Mouse (Mus musculus) myocyte (in vitro differentiated cells): ENCODE data around the gene Rtbdn. TPM values are rescaled to one million over a fixed set of nuclear protein-coding genes. Genes with fewer than 3 reads are reported as not detected.
A peak's percentile ranks its signal among the peaks of the same experiment; 100 is the strongest.
"Not testable (repeated sequence)": the region's sequence is repeated elsewhere in the genome, so short reads cannot be mapped to it uniquely, and the experiment has no call there.

Experiments
- H3K27me3 ChIP-seq: one replicate; pipeline ENCODE4 v1.6.1; 2011; ENCODE audit not compliant: control insufficient read depth, insufficient read depth, insufficient read length
- H3K36me3 ChIP-seq: one replicate; pipeline ENCODE4 v1.6.1; 2011; ENCODE audit not compliant: control insufficient read depth, insufficient read depth
- H3K4me2 ChIP-seq: one replicate; pipeline ENCODE4 v1.6.1; 2011; ENCODE audit warnings: low read depth, control low read depth
- H3K4me3 ChIP-seq: one replicate; pipeline ENCODE4 v1.5.1; 2011; ENCODE audit warnings: mild to moderate bottlenecking, control low read depth, moderate library complexity
- H3K79me2 ChIP-seq: one replicate; pipeline ENCODE4 v1.6.1; 2011; ENCODE audit not compliant: control insufficient read depth, insufficient read depth
- H3ac ChIP-seq: one replicate; pipeline ENCODE4 v1.6.1; 2011; ENCODE audit not compliant: control insufficient read depth, insufficient read length
- CEBPB ChIP-seq: IDR thresholded peaks from 2 replicates; pipeline ENCODE4 v1.6.1; 2011; ENCODE audit warnings: mild to moderate bottlenecking, moderate library complexity; ENCODE audit not compliant: poor library complexity, insufficient read depth, severe bottlenecking
- E2F4 ChIP-seq: IDR thresholded peaks from one replicate; pipeline ENCODE4 v1.6.1; 2011; ENCODE audit warnings: mild to moderate bottlenecking, control low read depth, moderate library complexity; ENCODE audit not compliant: insufficient read depth
- MAX ChIP-seq: IDR thresholded peaks from one replicate; pipeline ENCODE4 v1.6.1; 2011; ENCODE audit warnings: low read depth, mild to moderate bottlenecking, control low read depth
- MYOD1 ChIP-seq, 3 experiments: IDR thresholded peaks; one replicate each; pipeline ENCODE4 v1.6.1; 2011; ENCODE audit warnings: control low read depth in 2 of 3, low read depth in 2 of 3, mild to moderate bottlenecking in 2 of 3, moderate library complexity in 1 of 3; ENCODE audit not compliant: insufficient read length in 2 of 3, control insufficient read depth in 1 of 3
- MYOG ChIP-seq, 3 experiments: IDR thresholded peaks; one replicate each; pipeline ENCODE4 v1.6.1; 2011; ENCODE audit warnings: control low read depth in 2 of 3, low read depth in 2 of 3, mild to moderate bottlenecking in 2 of 3; ENCODE audit not compliant: insufficient read length in 2 of 3, control insufficient read depth in 1 of 3, insufficient read depth in 1 of 3
- POLR2A ChIP-seq: IDR thresholded peaks from one replicate; pipeline ENCODE4 v1.6.1; 2011; ENCODE audit warnings: low read depth, mild to moderate bottlenecking, control low read depth, moderate library complexity; ENCODE audit not compliant: insufficient read length
- POLR2AphosphoS2 ChIP-seq: IDR thresholded peaks from one replicate; pipeline ENCODE4 v1.6.1; 2011; ENCODE audit warnings: low read depth, control low read depth; ENCODE audit not compliant: insufficient read length
- REST ChIP-seq: IDR thresholded peaks from one replicate; pipeline ENCODE4 v1.6.1; 2011; ENCODE audit warnings: mild to moderate bottlenecking, control low read depth, moderate library complexity; ENCODE audit not compliant: insufficient read depth, insufficient read length
- SRF ChIP-seq: IDR thresholded peaks from one replicate; pipeline ENCODE4 v1.6.1; 2011; ENCODE audit warnings: low read depth; ENCODE audit not compliant: control insufficient read depth, insufficient read length
- TCF12 ChIP-seq: IDR thresholded peaks from one replicate; pipeline ENCODE4 v1.6.1; 2011; ENCODE audit warnings: mild to moderate bottlenecking, control low read depth; ENCODE audit not compliant: poor library complexity, insufficient read depth, severe bottlenecking
- TCF3 ChIP-seq: IDR thresholded peaks from one replicate; pipeline ENCODE4 v1.6.1; 2011; ENCODE audit warnings: low read depth, control low read depth; ENCODE audit not compliant: insufficient read length
- USF1 ChIP-seq: IDR thresholded peaks from one replicate; pipeline ENCODE4 v1.6.1; 2011; ENCODE audit warnings: low read depth, mild to moderate bottlenecking, control low read depth, moderate library complexity
- polyA plus RNA-seq: library from polyadenylated mRNA; unstranded; fragments of >200 nt; fragmentation: generic; extraction: Trizol; gene quantifications from one replicate; pipeline ENCODE4 v1.2.1, GENCODE M21; 2012; ENCODE audit warnings: missing spikeins

Gene Rtbdn
- polyA plus RNA-seq, 1 experiment: not detected

GRCm38 (mm10) chr8:84904351-84904750, 42.4 kb upstream of the Rtbdn start:
- H3K27me3 ChIP-seq: no peaks in the 10 kb centered on the region
- H3ac ChIP-seq: no peak overlapping the region
- no peak overlapping the region for H3K4me3 ChIP-seq
- no peaks in the 10 kb centered on the region for H3K36me3 ChIP-seq
- H3K4me2 ChIP-seq: no peak overlapping the region
- TF ChIP-seq POLR2A: no peak
- TF ChIP-seq TCF12: no peak
- no peak for TF ChIP-seq CEBPB
- TF ChIP-seq MYOG (IDR thresholded peaks at IDR 0.05; ENCODE audit: control insufficient read depth in 1 of 3, insufficient read depth in 1 of 3, insufficient read length in 2 of 3, low read depth in 2 of 3): no peak
- TF ChIP-seq SRF: no peak
- TF ChIP-seq USF1: no peak
- TF ChIP-seq POLR2AphosphoS2: no peak
- no peak for TF ChIP-seq REST
- no peak for TF ChIP-seq E2F4
- TF ChIP-seq MAX: no peak
- no peak for TF ChIP-seq MYOD1 (IDR thresholded peaks at IDR 0.05; ENCODE audit: control insufficient read depth in 1 of 3, insufficient read length in 2 of 3, low read depth in 2 of 3)
- TF ChIP-seq TCF3: no peak
- H3K79me2 ChIP-seq: no peaks in the 10 kb centered on the region

DNA sequence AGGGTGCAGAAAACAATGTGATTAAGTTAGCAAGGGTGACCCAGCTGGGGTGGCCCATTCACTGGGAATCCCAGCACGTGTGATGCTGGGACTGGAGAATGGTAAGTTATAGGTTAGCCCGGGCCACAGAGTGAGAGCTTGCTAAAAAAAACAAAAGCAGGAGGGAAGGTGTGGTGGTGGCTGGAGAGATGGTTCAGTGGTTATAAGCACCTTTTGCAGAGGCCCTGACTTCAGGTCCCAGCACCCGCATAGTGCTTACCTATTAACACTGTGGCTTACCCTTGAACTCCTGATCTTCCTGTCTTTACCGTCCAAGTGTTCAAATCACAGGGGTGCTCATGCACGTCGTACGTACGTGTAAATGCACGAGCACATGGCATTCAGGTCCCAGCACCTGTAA, 39.8 kb upstream of the Rtbdn start:
- no peak overlapping the region for H3K4me3 ChIP-seq
- no peaks in the 10 kb centered on the region for H3K27me3 ChIP-seq
- H3ac ChIP-seq: no peak overlapping the region
- TF ChIP-seq USF1 (no peak), REST (no peak), CEBPB (no peak), E2F4 (no peak), TCF12 (no peak), POLR2A (no peak)
- no peak overlapping the region for H3K4me2 ChIP-seq
- no peaks in the 10 kb centered on the region for H3K36me3 ChIP-seq
- H3K79me2 ChIP-seq: no peaks in the 10 kb centered on the region

DNA sequence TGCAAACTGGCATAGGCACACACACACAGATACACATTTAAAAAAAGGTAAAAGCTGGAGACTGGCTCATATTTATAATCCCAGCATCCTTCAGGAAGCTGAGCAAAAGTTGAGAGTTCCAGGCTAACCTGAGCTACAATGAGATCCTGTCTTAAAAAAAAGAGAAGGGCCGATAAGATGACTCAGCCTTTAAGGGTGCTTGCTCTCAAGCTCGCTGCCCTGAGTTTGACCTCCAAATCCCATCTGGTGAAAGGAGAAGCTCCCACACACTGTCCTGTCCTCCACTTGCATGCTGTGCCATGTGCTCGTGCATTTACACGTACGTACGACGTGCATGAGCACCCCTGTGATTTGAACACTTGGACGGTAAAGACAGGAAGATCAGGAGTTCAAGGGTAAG, 39.3 kb upstream of the Rtbdn start:
- H3K4me2 ChIP-seq: no peak overlapping the region
- H3K36me3 ChIP-seq: no peaks in the 10 kb centered on the region
- no peak overlapping the region for H3ac ChIP-seq
- H3K27me3 ChIP-seq: no peaks in the 10 kb centered on the region
- H3K79me2 ChIP-seq: no peaks in the 10 kb centered on the region
- TF ChIP-seq POLR2AphosphoS2 (no peak), E2F4 (no peak), MAX (no peak), CEBPB (no peak), MYOD1 (IDR thresholded peaks at IDR 0.05; ENCODE audit: control insufficient read depth in 1 of 3, insufficient read length in 2 of 3, low read depth in 2 of 3) (no peak), TCF3 (no peak), REST (no peak), USF1 (no peak), TCF12 (no peak), SRF (no peak), MYOG (IDR thresholded peaks at IDR 0.05; ENCODE audit: control insufficient read depth in 1 of 3, insufficient read depth in 1 of 3, insufficient read length in 2 of 3, low read depth in 2 of 3) (no peak)
- peak overlapping the region; percentile 42 for H3K4me3 ChIP-seq

DNA sequence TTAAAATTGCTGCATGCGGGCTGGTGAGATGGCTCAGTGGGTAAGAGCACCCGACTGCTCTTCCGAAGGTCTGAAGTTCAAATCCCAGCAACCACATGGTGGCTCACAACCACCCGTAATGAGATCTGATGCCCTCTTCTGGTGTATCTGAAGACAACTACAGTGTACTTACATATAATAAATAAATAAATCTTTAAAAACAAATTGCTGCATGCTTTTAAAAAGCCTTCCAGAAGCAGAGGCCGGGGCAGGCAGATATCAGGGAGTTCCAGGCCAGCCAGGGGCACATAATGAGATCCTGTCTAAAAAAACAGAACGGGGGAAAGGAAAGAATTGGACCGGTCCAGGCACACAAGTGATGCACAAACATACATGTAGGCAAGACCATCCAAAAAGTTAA, 38.8 kb upstream of the Rtbdn start:
- not testable (repeated sequence) for H3ac ChIP-seq, H3K79me2 ChIP-seq, H3K36me3 ChIP-seq, H3K27me3 ChIP-seq
- Histone ChIP-seq H3K4me2 (peak overlapping the region; percentile 100), H3K4me3 (peak overlapping the region; percentile 42)

DNA sequence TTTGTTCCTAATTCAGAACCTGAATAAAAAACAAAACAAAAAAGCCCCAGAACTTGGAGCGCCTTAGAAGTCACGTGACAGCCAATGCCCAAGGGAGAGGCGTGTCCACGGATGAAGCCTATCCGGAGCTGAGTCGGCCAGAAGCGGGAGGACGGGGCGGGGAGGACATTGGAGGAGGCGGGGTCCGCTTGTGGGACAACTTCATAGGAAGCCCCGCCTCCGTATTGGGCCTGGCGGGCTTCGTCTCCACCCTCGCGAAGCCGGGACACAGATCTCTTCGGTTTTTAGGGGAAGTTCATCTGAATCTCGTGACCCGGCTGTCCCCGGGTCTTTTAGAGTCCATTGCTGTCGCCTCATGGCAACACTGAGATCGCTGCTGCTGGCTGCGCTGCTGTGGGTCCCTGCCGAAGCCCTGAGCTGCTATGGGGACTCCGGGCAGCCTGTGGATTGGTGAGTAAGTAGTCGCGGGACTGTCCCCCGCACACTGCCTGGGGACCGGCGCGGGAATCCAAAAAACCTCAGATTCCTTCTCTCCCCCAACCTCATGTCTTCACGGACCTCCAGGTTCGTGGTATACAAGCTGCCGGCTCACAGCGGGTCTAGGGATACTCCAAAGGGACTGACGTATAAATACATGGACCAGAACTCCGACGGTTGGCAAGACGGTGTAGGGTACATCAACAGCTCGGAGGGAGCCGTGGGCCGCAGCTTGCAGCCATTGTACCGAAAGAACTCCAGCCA, 38.2 kb upstream of the Rtbdn start, which contains the start of gene Dnase2a:
Gene Dnase2a (plus strand): TSS at position 140 of the 741 bp plus-strand sequence.
- no peak for TF ChIP-seq E2F4
- TF ChIP-seq TCF3: no peak
- TF ChIP-seq SRF: no peak
- no peak for TF ChIP-seq MYOG (IDR thresholded peaks at IDR 0.05; ENCODE audit: control insufficient read depth in 1 of 3, insufficient read depth in 1 of 3, insufficient read length in 2 of 3, low read depth in 2 of 3)
- TF ChIP-seq TCF12: no peak
- TF ChIP-seq POLR2A: peak; percentile 57
- TF ChIP-seq CEBPB: no peak
- no peak for TF ChIP-seq REST
- TF ChIP-seq POLR2AphosphoS2: peak; percentile 29
- no peak for TF ChIP-seq MAX
- no peak for TF ChIP-seq MYOD1 (IDR thresholded peaks at IDR 0.05; ENCODE audit: control insufficient read depth in 1 of 3, insufficient read length in 2 of 3, low read depth in 2 of 3)
- peak; percentile 95 for TF ChIP-seq USF1
- Histone ChIP-seq H3K27me3 (no peaks in the 10 kb centered on the region), H3K4me3 (peak within 1 kb of the TSS; percentile 42), H3ac (no peak within 1 kb of the TSS), H3K4me2 (peak within 1 kb of the TSS; percentile 100), H3K36me3 (no peaks in the 10 kb centered on the region), H3K79me2 (no peaks in the 10 kb centered on the region)
